Mouse (Mus musculus): ENCODE results near the gene Vmn1r184. TPM values are rescaled to one million over a fixed set of nuclear protein-coding genes. Genes with fewer than 3 reads are reported as not detected.
"Not testable (repeated sequence)": the region's sequence is repeated elsewhere in the genome, so short reads cannot be mapped to it uniquely, and the experiment has no call there.

Gene Vmn1r184
- polyA plus RNA-seq (2012; rRNA removed), result not detected in 2 replicates

- DNase-seq (ENCODE audit: low read depth), result not testable (repeated sequence)
These were observed at the start of gene Vmn1r184 for GRCm38 (mm10) chr7:26260034-26260433. TSS of gene Vmn1r184 (plus strand) at chr7:26260334.

- DNase-seq (ENCODE audit: low read depth), result not testable (repeated sequence)
These were observed 43.5 kb downstream of the Vmn1r184 start for GRCm38 (mm10) chr7:26303429-26304166.

- not testable (repeated sequence) for DNase-seq (ENCODE audit: low read depth)
These were observed 46.8 kb downstream of the Vmn1r184 start, which contains the start of gene Cyp2a4 for GRCm38 (mm10) chr7:26306926-26307325. TSS of gene Cyp2a4 (plus strand) at chr7:26307169.

GRCm38 (mm10) chr7:26311786-26312185 lies 51.7 kb downstream of the Vmn1r184 start:
- not testable (repeated sequence) for DNase-seq (ENCODE audit: low read depth)

GRCm38 (mm10) chr7:26315194-26315593 lies 55.1 kb downstream of the Vmn1r184 start:
- DNase-seq (ENCODE audit: low read depth), result not testable (repeated sequence)

- not testable (repeated sequence) for DNase-seq (ENCODE audit: low read depth)
These were observed 55.7 kb downstream of the Vmn1r184 start for GRCm38 (mm10) chr7:26315809-26316208.

Other genes with a start within 250 kb of the Vmn1r184 start
- gene Cyp2b13, start 198.8 kb upstream of the Vmn1r184 start, polyA plus RNA-seq (2012; rRNA removed), result 0.10 TPM in 1 of 2 replicates, not detected in the other
- 0.43 TPM in 1 of 2 replicates, not detected in the other for gene Cyp2b9, start 86.9 kb upstream of the Vmn1r184 start, polyA plus RNA-seq (2012; rRNA removed)
- gene Cyp2a4, start 46.8 kb downstream of the Vmn1r184 start, polyA plus RNA-seq (2012; rRNA removed), result 0.24 TPM in 1 of 2 replicates, not detected in the other
- not detected in 2 replicates for gene Nlrp9c, start 143.4 kb downstream of the Vmn1r184 start, polyA plus RNA-seq (2012; rRNA removed)
- not detected in 2 replicates for gene Nlrp4a, start 174.8 kb downstream of the Vmn1r184 start, polyA plus RNA-seq (2012; rRNA removed)

All from gonadal fat pad, adult 2 months (tissue).